Mouse (Mus musculus) NIH3T3 (cell line): ENCODE results near the gene Alppl2.
A peak's percentile ranks its signal among the peaks of the same experiment; 100 is the strongest.

Experiments
- DNase-seq: peaks from one replicate; pipeline ENCODE4 v3.0.0-alpha.2; 2012; ENCODE audit warnings: low read depth

The Alppl2 gene

GRCm38 (mm10) chr1:87050700-87051099 lies 39.0 kb downstream of the Alppl2 start:
- no peak for DNase-seq

- DNase-seq: no peak
Observed at GRCm38 (mm10) chr1:87050072-87050471, 39.7 kb downstream of the Alppl2 start.

- peak; percentile 87 for DNase-seq
Observed at GRCm38 (mm10) chr1:87041814-87042438, 47.8 kb downstream of the Alppl2 start.

GRCm38 (mm10) chr1:87041119-87041518 lies 48.6 kb downstream of the Alppl2 start:
- DNase-seq: peak; percentile 86

GRCm38 (mm10) chr1:87038477-87039070 lies 51.2 kb downstream of the Alppl2 start:
- DNase-seq: no peak
